Mouse (Mus musculus): ENCODE measurements around the gene Cgrrf1. TPM values are rescaled to one million over a fixed set of nuclear protein-coding genes. Genes with fewer than 3 reads are reported as not detected.

Gene Cgrrf1
- polyA plus RNA-seq, 1 experiment, result 28.7 TPM

DNA sequence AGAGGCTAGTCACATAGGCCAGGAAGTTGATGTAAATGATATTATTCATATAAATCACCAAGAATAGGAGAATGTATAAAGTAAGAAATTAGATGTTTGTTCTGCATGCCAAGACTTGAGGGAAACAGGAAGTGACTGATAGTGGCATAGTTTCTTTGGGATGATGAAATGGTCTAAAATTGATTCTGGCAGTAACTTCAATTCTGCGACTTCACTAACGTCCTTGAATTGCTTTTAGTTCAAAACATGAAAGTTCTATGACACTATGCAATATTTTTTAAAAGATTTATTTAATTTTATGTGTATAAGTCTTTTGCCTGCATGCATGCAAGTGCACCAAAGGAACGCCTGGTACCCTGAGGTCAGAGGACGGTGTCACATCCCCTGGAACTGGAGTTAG is 28.7 kb upstream of the Cgrrf1 start:
- Histone ChIP-seq H3K79me3 (ENCODE audit: low read depth) (no peaks in the 10 kb centered on the region), H3K36me3 (ENCODE audit: control insufficient read depth, insufficient read depth) (peaks cover 25% of the 10 kb centered on the region), H3K27me3 (ENCODE audit: control insufficient read depth, insufficient read depth, insufficient read length) (no peaks in the 10 kb centered on the region), H3K79me2 (ENCODE audit: control insufficient read depth, insufficient read depth) (no peaks in the 10 kb centered on the region), H3K4me3 (ENCODE audit: insufficient read depth, poor library complexity, severe bottlenecking) (no peak overlapping the region), H3ac (ENCODE audit: control insufficient read depth, insufficient read length, low read depth) (no peak overlapping the region)
- TF ChIP-seq USF1 (IDR thresholded peaks at IDR 0.05; ENCODE audit: low read depth) (no peak), MAX (IDR thresholded peaks at IDR 0.05) (no peak), MYOD1 (IDR thresholded peaks at IDR 0.05; ENCODE audit: control insufficient read depth, insufficient read length, low read depth) (no peak), MYOG (IDR thresholded peaks at IDR 0.05; ENCODE audit: control insufficient read depth, extremely low read depth, insufficient read length) (no peak), FOSL1 (IDR thresholded peaks at IDR 0.05; ENCODE audit: insufficient read depth, low read length, poor library complexity, severe bottlenecking) (no peak), CEBPB (IDR thresholded peaks at IDR 0.05; ENCODE audit: low read depth) (no peak)

- H3ac ChIP-seq (ENCODE audit: control insufficient read depth, insufficient read length, low read depth), result no peak overlapping the region
- peaks cover 30% of the 10 kb centered on the region for H3K36me3 ChIP-seq (ENCODE audit: control insufficient read depth, insufficient read depth)
- no peak overlapping the region for H3K4me3 ChIP-seq (ENCODE audit: insufficient read depth, poor library complexity, severe bottlenecking)
- TF ChIP-seq USF1 (IDR thresholded peaks at IDR 0.05; ENCODE audit: low read depth) (no peak), CTCF (IDR thresholded peaks at IDR 0.05; ENCODE audit: control insufficient read depth, insufficient read depth, insufficient read length) (no peak), FOSL1 (IDR thresholded peaks at IDR 0.05; ENCODE audit: insufficient read depth, low read length, poor library complexity, severe bottlenecking) (no peak), MYOG (IDR thresholded peaks at IDR 0.05; ENCODE audit: control insufficient read depth, extremely low read depth, insufficient read length) (no peak), MAX (IDR thresholded peaks at IDR 0.05) (no peak), MYOD1 (IDR thresholded peaks at IDR 0.05; ENCODE audit: control insufficient read depth, insufficient read length, low read depth) (no peak), CEBPB (IDR thresholded peaks at IDR 0.05; ENCODE audit: low read depth) (no peak)
- H3K79me3 ChIP-seq (ENCODE audit: low read depth), result no peaks in the 10 kb centered on the region
- no peaks in the 10 kb centered on the region for H3K79me2 ChIP-seq (ENCODE audit: control insufficient read depth, insufficient read depth)
- no peaks in the 10 kb centered on the region for H3K27me3 ChIP-seq (ENCODE audit: control insufficient read depth, insufficient read depth, insufficient read length)
These were observed 28.1 kb upstream of the Cgrrf1 start for GRCm38 (mm10) chr14:46803791-46804190.

DNA sequence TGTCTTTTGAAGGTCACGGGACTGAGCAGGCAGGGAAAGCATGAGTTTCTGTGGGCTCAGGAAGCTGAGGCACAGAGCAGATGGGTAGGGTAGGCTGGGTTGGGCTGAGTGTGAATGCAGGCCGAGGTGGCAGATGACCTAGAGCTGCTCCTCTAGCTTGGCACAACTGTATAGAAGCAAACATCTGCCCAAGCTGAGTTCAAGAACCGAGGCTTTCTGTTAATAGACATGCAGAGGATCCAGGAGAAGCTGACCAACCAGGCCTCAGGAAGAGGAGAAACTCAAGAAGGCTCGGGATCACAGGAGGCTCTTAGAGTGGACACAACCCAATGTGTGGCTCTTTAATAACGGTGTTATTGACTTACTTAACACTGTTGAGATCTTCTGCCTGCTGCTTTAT is 25.7 kb upstream of the Cgrrf1 start:
- TF ChIP-seq MYOG (IDR thresholded peaks at IDR 0.05; ENCODE audit: control insufficient read depth, extremely low read depth, insufficient read length), result no peak
- no peak for TF ChIP-seq USF1 (IDR thresholded peaks at IDR 0.05; ENCODE audit: low read depth)
- TF ChIP-seq FOSL1 (IDR thresholded peaks at IDR 0.05; ENCODE audit: insufficient read depth, low read length, poor library complexity, severe bottlenecking), result no peak
- no peak for TF ChIP-seq CTCF (IDR thresholded peaks at IDR 0.05; ENCODE audit: control insufficient read depth, insufficient read depth, insufficient read length)
- no peak for TF ChIP-seq CEBPB (IDR thresholded peaks at IDR 0.05; ENCODE audit: low read depth)
- TF ChIP-seq MYOD1 (IDR thresholded peaks at IDR 0.05; ENCODE audit: control insufficient read depth, insufficient read length, low read depth), result no peak
- no peak for TF ChIP-seq MAX (IDR thresholded peaks at IDR 0.05)
- Histone ChIP-seq H3ac (ENCODE audit: control insufficient read depth, insufficient read length, low read depth) (no peak overlapping the region), H3K27me3 (ENCODE audit: control insufficient read depth, insufficient read depth, insufficient read length) (no peaks in the 10 kb centered on the region), H3K4me3 (ENCODE audit: insufficient read depth, poor library complexity, severe bottlenecking) (no peak overlapping the region), H3K79me3 (ENCODE audit: low read depth) (no peaks in the 10 kb centered on the region), H3K36me3 (ENCODE audit: control insufficient read depth, insufficient read depth) (peaks cover 54% of the 10 kb centered on the region), H3K79me2 (ENCODE audit: control insufficient read depth, insufficient read depth) (no peaks in the 10 kb centered on the region)

DNA sequence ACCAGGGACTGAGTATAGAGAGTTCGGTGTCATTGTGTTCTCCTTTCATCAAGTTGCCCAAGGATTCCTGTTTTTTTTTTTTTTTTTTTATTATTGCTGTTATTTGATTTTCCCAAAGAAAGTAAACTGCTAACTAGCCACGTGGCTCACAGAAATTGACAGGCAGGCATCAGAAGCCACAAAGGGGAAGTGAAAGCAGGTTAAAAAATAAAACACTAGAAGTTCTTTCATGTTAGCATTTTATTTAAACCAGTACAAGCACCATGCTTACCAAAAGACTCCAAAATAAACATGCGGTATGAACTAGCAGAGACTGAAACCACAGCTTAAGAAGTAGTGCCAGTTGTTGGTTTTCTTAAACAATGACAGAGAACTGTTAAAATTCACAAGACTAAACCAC is 24.0 kb upstream of the Cgrrf1 start:
- H3K27me3 ChIP-seq (ENCODE audit: control insufficient read depth, insufficient read depth, insufficient read length), result no peaks in the 10 kb centered on the region
- peaks cover 12% of the 10 kb centered on the region for H3K79me2 ChIP-seq (ENCODE audit: control insufficient read depth, insufficient read depth)
- TF ChIP-seq MYOG (IDR thresholded peaks at IDR 0.05; ENCODE audit: control insufficient read depth, extremely low read depth, insufficient read length) (no peak), CTCF (IDR thresholded peaks at IDR 0.05; ENCODE audit: control insufficient read depth, insufficient read depth, insufficient read length) (no peak), CEBPB (IDR thresholded peaks at IDR 0.05; ENCODE audit: low read depth) (no peak), FOSL1 (IDR thresholded peaks at IDR 0.05; ENCODE audit: insufficient read depth, low read length, poor library complexity, severe bottlenecking) (no peak), MYOD1 (IDR thresholded peaks at IDR 0.05; ENCODE audit: control insufficient read depth, insufficient read length, low read depth) (no peak), USF1 (IDR thresholded peaks at IDR 0.05; ENCODE audit: low read depth) (no peak), MAX (IDR thresholded peaks at IDR 0.05) (no peak)
- H3K36me3 ChIP-seq (ENCODE audit: control insufficient read depth, insufficient read depth), result peaks cover 67% of the 10 kb centered on the region
- H3K79me3 ChIP-seq (ENCODE audit: low read depth), result no peaks in the 10 kb centered on the region
- no peak overlapping the region for H3K4me3 ChIP-seq (ENCODE audit: insufficient read depth, poor library complexity, severe bottlenecking)
- no peak overlapping the region for H3ac ChIP-seq (ENCODE audit: control insufficient read depth, insufficient read length, low read depth)

- peaks cover 60% of the 10 kb centered on the region for H3K79me3 ChIP-seq (ENCODE audit: low read depth)
- peaks cover 60% of the 10 kb centered on the region for H3K36me3 ChIP-seq (ENCODE audit: control insufficient read depth, insufficient read depth)
- no peaks in the 10 kb centered on the region for H3K27me3 ChIP-seq (ENCODE audit: control insufficient read depth, insufficient read depth, insufficient read length)
- TF ChIP-seq MYOD1 (IDR thresholded peaks at IDR 0.05; ENCODE audit: control insufficient read depth, insufficient read length, low read depth) (no peak), CEBPB (IDR thresholded peaks at IDR 0.05; ENCODE audit: low read depth) (no peak), MYOG (IDR thresholded peaks at IDR 0.05; ENCODE audit: control insufficient read depth, extremely low read depth, insufficient read length) (no peak), FOSL1 (IDR thresholded peaks at IDR 0.05; ENCODE audit: insufficient read depth, low read length, poor library complexity, severe bottlenecking) (no peak), USF1 (IDR thresholded peaks at IDR 0.05; ENCODE audit: low read depth) (no peak), CTCF (IDR thresholded peaks at IDR 0.05; ENCODE audit: control insufficient read depth, insufficient read depth, insufficient read length) (no peak), MAX (IDR thresholded peaks at IDR 0.05) (no peak)
- peaks cover 89% of the 10 kb centered on the region for H3K79me2 ChIP-seq (ENCODE audit: control insufficient read depth, insufficient read depth)
- H3K4me3 ChIP-seq (ENCODE audit: insufficient read depth, poor library complexity, severe bottlenecking), result no peak overlapping the region
- H3ac ChIP-seq (ENCODE audit: control insufficient read depth, insufficient read length, low read depth), result no peak overlapping the region
These were observed 16.3 kb upstream of the Cgrrf1 start for GRCm38 (mm10) chr14:46815640-46816039.

Measured in C2C12 (cell line).